Mouse (Mus musculus) ES-Bruce4 (cell line): ENCODE measurements around the gene Slc12a1. TPM values are rescaled to one million over a fixed set of nuclear protein-coding genes. Genes with fewer than 3 reads are reported as not detected.

Experiments
- H3K27ac ChIP-seq: 2 replicates; pipeline ENCODE4 v1.5.1; 2012; ENCODE audit warnings: low read length, inconsistent platforms; ENCODE audit not compliant: insufficient read depth
- H3K27me3 ChIP-seq: 2 replicates; pipeline ENCODE4 v1.6.1; 2012; ENCODE audit warnings: mild to moderate bottlenecking, low read length, inconsistent platforms; ENCODE audit not compliant: control insufficient read depth, poor library complexity, insufficient read depth, severe bottlenecking
- H3K36me3 ChIP-seq: 2 replicates; pipeline ENCODE4 v1.6.1; 2012; ENCODE audit warnings: inconsistent platforms, mild to moderate bottlenecking, low read length, moderate library complexity; ENCODE audit not compliant: control insufficient read depth, poor library complexity, insufficient read depth, severe bottlenecking
- H3K4me1 ChIP-seq: one replicate; pipeline ENCODE4 v1.8.1; 2011; ENCODE audit warnings: low read length; ENCODE audit not compliant: control insufficient read depth, insufficient read depth
- H3K4me3 ChIP-seq: 2 replicates; pipeline ENCODE4 v1.5.1; 2011; ENCODE audit warnings: low read depth, mild to moderate bottlenecking, low read length
- H3K9ac ChIP-seq: 2 replicates; pipeline ENCODE4 v1.6.1; 2012; ENCODE audit warnings: low read depth, mild to moderate bottlenecking, inconsistent platforms; ENCODE audit not compliant: poor library complexity, severe bottlenecking
- H3K9me3 ChIP-seq: replicated peaks from 2 replicates; pipeline ENCODE4 v1.6.1; 2012; ENCODE audit warnings: mild to moderate bottlenecking, low read length, inconsistent platforms; ENCODE audit not compliant: control insufficient read depth, poor library complexity, insufficient read depth, severe bottlenecking
- CTCF ChIP-seq: IDR thresholded peaks from one replicate; pipeline ENCODE4 v1.8.1; 2011; ENCODE audit warnings: low read depth, low read length
- EP300 ChIP-seq: IDR thresholded peaks from 2 replicates; pipeline ENCODE4 v1.6.1; 2011; ENCODE audit warnings: low read depth, low read length; ENCODE audit not compliant: insufficient read depth
- POLR2A ChIP-seq: IDR thresholded peaks from one replicate; pipeline ENCODE4 v1.8.1; 2011; ENCODE audit warnings: low read length; ENCODE audit not compliant: insufficient read depth
- polyA plus RNA-seq: library from polyadenylated mRNA; stranded (reverse); fragments of >200 nt; gene quantifications from 2 replicates; pipeline ENCODE4 v1.2.4, GENCODE M21; 2011; ENCODE audit warnings: low read depth; ENCODE audit not compliant: missing spikeins, insufficient read depth, insufficient read length

Slc12a1 gene
- polyA plus RNA-seq, 1 experiment = not detected

DNA sequence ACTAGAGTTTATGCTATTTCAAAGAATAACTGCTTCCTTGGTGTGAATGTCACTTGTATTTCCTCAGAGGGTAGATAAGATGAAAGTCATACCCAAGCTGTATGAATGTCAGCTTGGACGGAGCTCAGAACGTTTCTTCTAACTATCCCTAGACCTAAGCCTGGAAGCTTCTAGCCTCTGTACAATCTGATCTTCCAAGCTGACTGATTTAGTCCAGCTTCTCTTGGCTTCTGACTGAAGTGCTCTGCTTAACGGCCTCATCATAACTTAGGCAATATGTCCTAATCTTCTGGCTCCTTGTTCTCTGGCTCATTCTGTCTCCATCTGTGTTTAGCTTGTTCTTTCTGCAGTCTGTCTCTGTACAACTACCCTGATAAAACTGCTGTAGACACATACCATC lies 102.3 kb downstream of the Slc12a1 start:
- H3K36me3 ChIP-seq = peaks cover 82% of the 10 kb centered on the region
- peaks cover 7% of the 10 kb centered on the region for H3K4me1 ChIP-seq
- TF ChIP-seq POLR2A (no peak), CTCF (no peak), EP300 (no peak)
- no peak overlapping the region; the same call in 1 of the 2 replicates for H3K27ac ChIP-seq
- no peaks in the 10 kb centered on the region for H3K27me3 ChIP-seq
- peaks cover 53% of the 10 kb centered on the region for H3K9me3 ChIP-seq
- H3K4me3 ChIP-seq = no peak overlapping the region
- no peak overlapping the region for H3K9ac ChIP-seq

DNA sequence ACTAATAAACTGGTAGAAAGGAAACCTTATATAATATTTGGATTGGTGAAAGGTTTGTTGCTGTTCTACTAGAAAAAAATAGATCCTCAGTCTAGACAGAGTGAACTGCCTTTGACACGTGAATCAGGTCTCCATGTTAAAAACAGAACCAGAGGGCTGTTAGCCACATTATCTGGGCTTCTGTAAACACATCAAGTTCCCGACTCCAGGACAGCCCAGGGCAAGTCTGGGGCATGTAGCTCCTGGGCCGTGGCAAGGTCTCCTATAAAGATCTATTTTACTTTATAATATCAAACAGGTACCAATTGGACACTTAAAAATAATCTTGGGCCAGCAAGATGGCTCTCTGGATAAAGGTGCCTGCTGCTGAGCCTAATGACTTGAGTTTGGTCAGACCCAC lies 103.6 kb downstream of the Slc12a1 start:
- H3K27ac ChIP-seq = peak overlapping the region; percentile 96

DNA sequence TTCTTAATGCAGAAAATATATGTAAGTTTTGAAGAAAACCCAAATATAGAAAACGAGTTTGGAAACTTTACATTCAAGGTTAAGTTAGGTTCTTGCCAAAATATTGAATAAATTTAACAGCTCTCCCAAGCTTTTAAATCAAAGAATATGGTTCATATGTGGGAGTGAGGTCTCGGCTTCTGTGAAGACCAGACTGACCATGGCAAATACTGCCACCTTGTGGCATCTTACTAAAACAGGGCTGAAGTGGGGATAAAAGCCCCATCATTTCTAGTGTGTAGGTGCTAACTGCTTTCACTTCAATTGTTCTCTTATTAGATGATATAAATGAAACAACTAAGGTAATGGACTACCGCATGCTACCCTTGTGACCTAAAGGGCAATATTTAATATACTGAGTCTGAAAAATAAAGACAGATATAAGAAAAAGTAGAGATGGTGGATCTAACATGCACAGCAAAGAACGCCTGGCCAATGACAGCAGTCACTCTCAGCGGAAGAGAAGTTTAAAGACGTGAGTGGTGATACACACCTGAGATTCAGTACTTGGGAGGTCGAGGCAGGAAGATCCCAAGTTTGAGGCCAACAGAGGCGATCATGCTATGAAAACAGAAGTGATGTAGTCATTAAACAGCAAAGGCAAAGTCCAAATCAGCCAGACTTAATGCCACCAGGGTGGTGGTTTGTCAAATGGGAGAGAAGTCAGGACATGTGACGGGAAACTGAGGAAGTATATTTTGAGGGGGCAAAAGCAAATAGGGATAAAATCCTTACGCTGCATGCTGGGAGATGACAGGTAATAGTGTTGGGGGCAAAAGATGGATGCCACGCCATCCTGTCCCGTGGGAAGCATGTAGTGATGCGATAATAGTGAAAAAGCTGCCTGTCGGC lies 107.2 kb downstream of the Slc12a1 start:
- Histone ChIP-seq H3K9me3 (peaks cover 10% of the 10 kb centered on the region), H3K4me3 (no peak overlapping the region), H3K9ac (no peak overlapping the region), H3K4me1 (peaks cover 9% of the 10 kb centered on the region), H3K27ac (no peak overlapping the region), H3K27me3 (no peaks in the 10 kb centered on the region), H3K36me3 (peaks cover 37% of the 10 kb centered on the region)
- TF ChIP-seq EP300 (no peak), CTCF (no peak), POLR2A (no peak)

More for the DNA sequence above, 103.6 kb downstream of the Slc12a1 start:
- peaks cover 7% of the 10 kb centered on the region for H3K4me1 ChIP-seq
- no peaks in the 10 kb centered on the region for H3K27me3 ChIP-seq
- H3K9ac ChIP-seq = no peak overlapping the region; the same call in 1 of the 2 replicates
- H3K36me3 ChIP-seq = peaks cover 73% of the 10 kb centered on the region
- TF ChIP-seq POLR2A = no peak
- no peak for TF ChIP-seq CTCF
- TF ChIP-seq EP300 = no peak
- H3K4me3 ChIP-seq = no peak overlapping the region
- H3K9me3 ChIP-seq = peaks cover 41% of the 10 kb centered on the region

DNA sequence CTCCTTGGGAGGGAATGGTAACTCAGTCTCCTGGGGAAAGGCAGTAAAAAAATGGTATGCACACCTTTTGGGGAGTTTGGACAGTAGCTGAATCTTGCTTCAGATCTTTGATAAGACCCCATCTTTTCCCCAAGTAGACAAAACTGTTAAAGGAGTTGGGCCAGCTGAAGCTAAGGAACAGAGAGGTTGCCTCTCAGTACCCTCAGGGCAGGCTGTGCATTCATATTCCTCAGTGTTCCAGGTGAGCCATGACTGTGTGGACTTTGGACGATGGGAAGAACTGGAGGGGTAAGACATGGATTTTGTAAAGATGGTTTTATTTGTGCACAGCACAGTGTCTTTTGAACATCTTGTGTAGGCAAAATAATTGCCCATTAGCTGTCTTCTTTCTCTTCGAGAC lies 108.0 kb downstream of the Slc12a1 start:
- TF ChIP-seq CTCF (no peak), EP300 (no peak)
- H3K27me3 ChIP-seq = no peaks in the 10 kb centered on the region

DNA sequence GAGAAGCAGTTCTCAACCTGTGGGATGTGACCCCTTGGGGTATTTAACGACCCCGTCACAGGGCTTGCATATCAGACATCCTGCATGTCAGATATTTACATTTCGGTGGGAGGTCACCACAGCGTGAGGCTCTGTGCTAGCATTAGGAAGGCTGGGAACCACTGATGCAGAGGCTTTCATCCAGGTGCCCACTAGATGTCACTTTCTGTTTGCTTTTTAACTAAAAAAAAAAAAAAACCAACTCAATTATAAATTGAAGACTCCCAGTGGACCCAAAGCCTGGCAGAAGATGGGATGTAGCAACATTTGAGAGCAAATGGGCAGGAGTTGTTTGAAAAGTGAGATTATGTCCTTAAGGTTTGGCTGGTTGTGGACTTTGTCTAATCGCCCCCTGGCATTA lies 110.8 kb downstream of the Slc12a1 start:
- TF ChIP-seq POLR2A (no peak), CTCF (peak; percentile 4)
- no peaks in the 10 kb centered on the region for H3K9me3 ChIP-seq
- peaks cover 6% of the 10 kb centered on the region for H3K36me3 ChIP-seq
- H3K9ac ChIP-seq = no peak overlapping the region
- H3K4me3 ChIP-seq = no peak overlapping the region
- peaks cover 2% of the 10 kb centered on the region for H3K4me1 ChIP-seq
- H3K27ac ChIP-seq = no peak overlapping the region
- no peaks in the 10 kb centered on the region for H3K27me3 ChIP-seq

More for the DNA sequence above, 108.0 kb downstream of the Slc12a1 start:
- H3K36me3 ChIP-seq = peaks cover 33% of the 10 kb centered on the region
- H3K9me3 ChIP-seq = peaks cover 4% of the 10 kb centered on the region
- H3K27ac ChIP-seq = no peak overlapping the region
- H3K4me1 ChIP-seq = peaks cover 9% of the 10 kb centered on the region
- no peak overlapping the region for H3K4me3 ChIP-seq
- no peak overlapping the region for H3K9ac ChIP-seq

DNA sequence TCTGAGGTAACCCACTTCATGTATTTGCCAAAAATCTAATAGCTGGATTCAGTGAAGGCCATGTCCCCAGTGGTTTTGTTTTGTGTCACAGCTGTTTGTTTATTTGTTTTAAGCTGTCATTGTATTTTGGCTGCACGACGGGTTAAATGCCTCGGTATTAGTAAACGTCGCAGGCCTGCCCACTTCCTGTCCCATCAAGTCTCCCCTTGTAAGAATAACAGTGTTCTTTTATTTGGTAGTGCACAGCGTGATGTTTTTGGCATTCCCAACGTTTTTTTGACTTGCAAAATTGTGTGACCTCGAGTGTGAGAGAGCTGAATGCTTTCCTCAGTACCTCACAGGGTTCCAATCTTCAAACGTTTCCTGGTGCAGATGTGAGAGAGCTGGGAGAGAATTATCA lies 111.4 kb downstream of the Slc12a1 start:
- no peaks in the 10 kb centered on the region for H3K27me3 ChIP-seq
- no peak overlapping the region for H3K4me3 ChIP-seq
- H3K9me3 ChIP-seq = no peaks in the 10 kb centered on the region
- H3K27ac ChIP-seq = no peak overlapping the region
- TF ChIP-seq CTCF (no peak), POLR2A (no peak), EP300 (no peak)
- H3K36me3 ChIP-seq = peaks cover 3% of the 10 kb centered on the region; the same call in 1 of the 2 replicates
- H3K9ac ChIP-seq = no peak overlapping the region
- peaks cover 2% of the 10 kb centered on the region for H3K4me1 ChIP-seq
